Mouse (Mus musculus): ENCODE data around the gene Thbs2.

- TF ChIP-seq POLR2A (IDR thresholded peaks at IDR 0.05; ENCODE audit: low read depth, low read length) (no peak), CTCF (IDR thresholded peaks at IDR 0.05; ENCODE audit: extremely low read depth, insufficient read length, insufficient replicate concordance, low read depth, low read length) (no peak)
These were observed 6.2 kb upstream of the Thbs2 start for GRCm38 (mm10) chr17:14700204-14700603.
